Mouse (Mus musculus): ENCODE measurements around the gene Lamtor4. TPM values are rescaled to one million over a fixed set of nuclear protein-coding genes. Genes with fewer than 3 reads are reported as not detected.

The Lamtor4 gene
- polyA plus RNA-seq, 1 experiment from 2014 or later: 47.9 TPM

- 75% methylated on average over 18 of the region's 18 CpGs for WGBS
- peak overlapping the region; percentile 92; the same call in 1 of the 2 replicates for H3K27ac ChIP-seq (replicated peaks)
- no peak for DNase-seq (ENCODE audit: low spot score)
- peak overlapping the region; percentile 99 for H3K4me3 ChIP-seq
- H3K27me3 ChIP-seq (ENCODE audit: low read depth, poor library complexity, severe bottlenecking): no peaks in the 10 kb centered on the region
- peaks cover 31% of the 10 kb centered on the region for H3K4me1 ChIP-seq
- peaks cover 71% of the 10 kb centered on the region for H3K36me3 ChIP-seq
- no peaks in the 10 kb centered on the region for H3K9me3 ChIP-seq (replicated peaks)
Observed at GRCm38 (mm10) chr5:138262582-138263240, 7.4 kb downstream of the Lamtor4 start.

- H3K36me3 ChIP-seq: peaks cover 63% of the 10 kb centered on the region
- peak within 1 kb of the TSS; percentile 99 for H3K4me3 ChIP-seq
- under 1% methylated on average over 70 of the region's 71 CpGs for WGBS
- H3K4me1 ChIP-seq: peaks cover 31% of the 10 kb centered on the region
- peak; percentile 89 for DNase-seq (ENCODE audit: low spot score)
- H3K27ac ChIP-seq (replicated peaks): peak within 1 kb of the TSS; percentile 92
- H3K27me3 ChIP-seq (ENCODE audit: low read depth, poor library complexity, severe bottlenecking): no peaks in the 10 kb centered on the region
- no peaks in the 10 kb centered on the region for H3K9me3 ChIP-seq (replicated peaks)
Observed at GRCm38 (mm10) chr5:138263260-138264206, 8.3 kb downstream of the Lamtor4 start, which contains the start of gene BC037034. Gene BC037034, minus strand, starts transcription at chr5:138264033.

GRCm38 (mm10) chr5:138264207-138264578 is 8.9 kb downstream of the Lamtor4 start:
- Histone ChIP-seq H3K36me3 (peaks cover 56% of the 10 kb centered on the region), H3K4me3 (peak overlapping the region; percentile 99), H3K27ac (replicated peaks) (peak overlapping the region; percentile 92), H3K27me3 (ENCODE audit: low read depth, poor library complexity, severe bottlenecking) (no peaks in the 10 kb centered on the region), H3K4me1 (peaks cover 31% of the 10 kb centered on the region), H3K9me3 (replicated peaks) (no peaks in the 10 kb centered on the region)
- no peak for DNase-seq (ENCODE audit: low spot score)
- 15% methylated on average over 6 of the region's 6 CpGs for WGBS

- Histone ChIP-seq H3K27ac (replicated peaks) (no peak overlapping the region), H3K27me3 (ENCODE audit: low read depth, poor library complexity, severe bottlenecking) (0 out of 2 replicates have a peak, but pooled peaks cover under 1% of the 10 kb centered on the region), H3K9me3 (replicated peaks) (no peaks in the 10 kb centered on the region), H3K4me3 (no peak overlapping the region), H3K4me1 (peaks cover 31% of the 10 kb centered on the region), H3K36me3 (peaks cover 41% of the 10 kb centered on the region)
- WGBS: 95% methylated on average over 4 of the region's 4 CpGs
- no peak for DNase-seq (ENCODE audit: low spot score)
Observed at GRCm38 (mm10) chr5:138265712-138266111, 10.4 kb downstream of the Lamtor4 start.

GRCm38 (mm10) chr5:138267114-138267513 is 11.8 kb downstream of the Lamtor4 start:
- peaks cover 14% of the 10 kb centered on the region for H3K27me3 ChIP-seq (ENCODE audit: low read depth, poor library complexity, severe bottlenecking)
- H3K4me1 ChIP-seq: peaks cover 40% of the 10 kb centered on the region
- 88% methylated on average over 3 of the region's 3 CpGs for WGBS
- no peak overlapping the region for H3K27ac ChIP-seq (replicated peaks)
- H3K9me3 ChIP-seq (replicated peaks): no peaks in the 10 kb centered on the region
- DNase-seq (ENCODE audit: low spot score): peak; percentile 9
- H3K36me3 ChIP-seq: peaks cover 27% of the 10 kb centered on the region
- no peak overlapping the region for H3K4me3 ChIP-seq

GRCm38 (mm10) chr5:138268980-138269379 is 13.7 kb downstream of the Lamtor4 start:
- no peak for DNase-seq (ENCODE audit: low spot score)
- H3K27ac ChIP-seq (replicated peaks): no peak overlapping the region
- peaks cover 14% of the 10 kb centered on the region for H3K27me3 ChIP-seq (ENCODE audit: low read depth, poor library complexity, severe bottlenecking)
- H3K9me3 ChIP-seq (replicated peaks): no peaks in the 10 kb centered on the region
- H3K4me1 ChIP-seq: peaks cover 45% of the 10 kb centered on the region
- H3K4me3 ChIP-seq: no peak overlapping the region
- peaks cover 21% of the 10 kb centered on the region for H3K36me3 ChIP-seq
- 82% methylated on average over 4 of the region's 4 CpGs for WGBS

GRCm38 (mm10) chr5:138271232-138271631 is 15.9 kb downstream of the Lamtor4 start:
- peaks cover 34% of the 10 kb centered on the region for H3K36me3 ChIP-seq
- DNase-seq (ENCODE audit: low spot score): no peak
- peak overlapping the region; percentile 28; the same call in 1 of the 2 replicates for H3K27ac ChIP-seq (replicated peaks)
- WGBS: 50% methylated on average over 3 of the region's 3 CpGs
- H3K4me3 ChIP-seq: peak overlapping the region; percentile 51; the same call in 1 of the 2 replicates
- H3K4me1 ChIP-seq: peaks cover 54% of the 10 kb centered on the region
- peaks cover 14% of the 10 kb centered on the region for H3K27me3 ChIP-seq (ENCODE audit: low read depth, poor library complexity, severe bottlenecking)
- H3K9me3 ChIP-seq (replicated peaks): no peaks in the 10 kb centered on the region

GRCm38 (mm10) chr5:138272409-138272923 is 17.2 kb downstream of the Lamtor4 start, which contains the start of gene Gal3st4:
Gene Gal3st4, minus strand, starts transcription at chr5:138272840.
- peaks cover 25% of the 10 kb centered on the region for H3K27me3 ChIP-seq (ENCODE audit: low read depth, poor library complexity, severe bottlenecking)
- H3K4me3 ChIP-seq: peak within 1 kb of the TSS; percentile 51
- peaks cover 34% of the 10 kb centered on the region for H3K36me3 ChIP-seq
- DNase-seq (ENCODE audit: low spot score): peak; percentile 72
- peaks cover 66% of the 10 kb centered on the region for H3K4me1 ChIP-seq
- WGBS: 2% methylated on average over 12 of the region's 12 CpGs
- H3K27ac ChIP-seq (replicated peaks): peak within 1 kb of the TSS; percentile 84
- H3K9me3 ChIP-seq (replicated peaks): no peaks in the 10 kb centered on the region

GRCm38 (mm10) chr5:138274186-138274585 is 18.9 kb downstream of the Lamtor4 start:
- Histone ChIP-seq H3K4me3 (peak overlapping the region; percentile 55; the same call in 1 of the 2 replicates), H3K36me3 (peaks cover 47% of the 10 kb centered on the region), H3K9me3 (replicated peaks) (no peaks in the 10 kb centered on the region), H3K4me1 (peaks cover 83% of the 10 kb centered on the region), H3K27ac (replicated peaks) (no peak overlapping the region), H3K27me3 (ENCODE audit: low read depth, poor library complexity, severe bottlenecking) (peaks cover 25% of the 10 kb centered on the region)
- no peak for DNase-seq (ENCODE audit: low spot score)
- 57% methylated on average over 8 of the region's 8 CpGs for WGBS

- peak overlapping the region; percentile 55 for H3K4me3 ChIP-seq
- H3K27me3 ChIP-seq (ENCODE audit: low read depth, poor library complexity, severe bottlenecking): peaks cover 25% of the 10 kb centered on the region
- peak; percentile 50 for DNase-seq (ENCODE audit: low spot score)
- peak overlapping the region; percentile 78 for H3K27ac ChIP-seq (replicated peaks)
- 0 out of 2 replicates have a peak, but pooled peaks cover 1% of the 10 kb centered on the region for H3K9me3 ChIP-seq (replicated peaks)
- H3K36me3 ChIP-seq: peaks cover 47% of the 10 kb centered on the region
- 11% methylated on average over 41 of the region's 41 CpGs for WGBS
- peaks cover 84% of the 10 kb centered on the region for H3K4me1 ChIP-seq
Observed at GRCm38 (mm10) chr5:138275216-138276050, 20.2 kb downstream of the Lamtor4 start.

- WGBS: 89% methylated on average over 7 of the region's 7 CpGs
- H3K27ac ChIP-seq (replicated peaks): no peak overlapping the region
- DNase-seq (ENCODE audit: low spot score): no peak
- H3K4me3 ChIP-seq: peak overlapping the region; percentile 66; the same call in 1 of the 2 replicates
- H3K27me3 ChIP-seq (ENCODE audit: low read depth, poor library complexity, severe bottlenecking): peaks cover 26% of the 10 kb centered on the region
- H3K36me3 ChIP-seq: peaks cover 47% of the 10 kb centered on the region
- H3K9me3 ChIP-seq (replicated peaks): peaks cover 8% of the 10 kb centered on the region; the same call in 1 of the 2 replicates
- H3K4me1 ChIP-seq: peaks cover 62% of the 10 kb centered on the region
Observed at GRCm38 (mm10) chr5:138277994-138278393, 22.7 kb downstream of the Lamtor4 start.
